Mouse (Mus musculus) liver, adult 2 months (tissue): ENCODE results near the gene Nr4a3. TPM values are rescaled to one million over a fixed set of nuclear protein-coding genes. Genes with fewer than 3 reads are reported as not detected.

Source experiments
- DNase-seq: peaks from one replicate; pipeline ENCODE4 v3.0.0-alpha.2; 2011; ENCODE audit warnings: low read depth, low spot score; ENCODE audit errors: extremely low read depth
- H3K27ac ChIP-seq: fragments of 200-500 bp; replicated peaks from 2 replicates; pipeline ENCODE4 v1.5.1; 2012; ENCODE audit warnings: low read depth, mild to moderate bottlenecking, control low read depth, inconsistent platforms, low read length; ENCODE audit not compliant: insufficient read depth
- H3K27me3 ChIP-seq: fragments of 200-500 bp; 2 replicates; pipeline ENCODE4 v1.6.1; 2012; ENCODE audit warnings: mild to moderate bottlenecking, moderate library complexity, low read length, inconsistent platforms; ENCODE audit not compliant: control insufficient read depth, insufficient read depth
- H3K36me3 ChIP-seq: fragments of 200-500 bp; 2 replicates; pipeline ENCODE4 v1.6.1; 2012; ENCODE audit warnings: low read length, inconsistent platforms; ENCODE audit not compliant: control insufficient read depth, insufficient read depth
- H3K4me1 ChIP-seq: fragments of 200-500 bp; 2 replicates; pipeline ENCODE4 v1.6.1; 2011; ENCODE audit warnings: low read length; ENCODE audit not compliant: control insufficient read depth, insufficient read depth
- H3K4me3 ChIP-seq: fragments of 200-500 bp; 2 replicates; pipeline ENCODE4 v1.5.1; 2011; ENCODE audit warnings: low read depth, mild to moderate bottlenecking, control low read depth, low read length, moderate library complexity; ENCODE audit not compliant: insufficient read depth
- H3K79me2 ChIP-seq: fragments of 200-500 bp; 2 replicates; pipeline ENCODE4 v1.6.1; 2012; ENCODE audit warnings: inconsistent platforms, mild to moderate bottlenecking, low read length, moderate library complexity; ENCODE audit not compliant: control insufficient read depth, insufficient read depth
- H3K9ac ChIP-seq: fragments of 200-500 bp; 2 replicates; pipeline ENCODE4 v1.6.1; 2012; ENCODE audit warnings: low read depth, mild to moderate bottlenecking, control low read depth, inconsistent platforms, low read length
- CTCF ChIP-seq: fragments of 200-500 bp; IDR thresholded peaks from 2 replicates; pipeline ENCODE4 v1.5.1; 2011; ENCODE audit warnings: low read depth, low read length, control low read depth
- POLR2A ChIP-seq: fragments of 200-500 bp; IDR thresholded peaks from 2 replicates; pipeline ENCODE4 v1.6.1; 2011; ENCODE audit warnings: low read length, control low read depth; ENCODE audit not compliant: insufficient read depth; ENCODE audit errors: extremely low read depth
- WGBS: fragments of 180-500 bp; shearing (Covaris S2); methylation state at CpG from one replicate; pipeline ENCODE4 v1.1.7; 2018; 5-methylcytosine and 5-hydroxymethylcytosine counted together
- polyA plus RNA-seq: library from polyadenylated mRNA; depleted of rRNA; stranded (reverse); fragments of >200 nt; gene quantifications from 2 replicates; pipeline ENCODE4 v1.2.3, GENCODE M21; 2012; rRNA removed
- total RNA-seq: library from RNA; depleted of rRNA; stranded (reverse); fragments of >200 nt; gene quantifications from 2 replicates; pipeline ENCODE4 v1.2.3, GENCODE M21; 2014; rRNA removed

Nr4a3 gene
- total and polyA plus RNA-seq, 2 experiments: under 0.01 TPM; not detected in 1

GRCm38 (mm10) chr4:48124416-48124772 lies 79.4 kb downstream of the Nr4a3 start:
- no peak for TF ChIP-seq CTCF
- TF ChIP-seq POLR2A: no peak
- no peak overlapping the region for H3K27ac ChIP-seq
- H3K4me1 ChIP-seq: peaks cover 3% of the 10 kb centered on the region; the same call in 1 of the 2 replicates
- DNase-seq: no peak
- H3K36me3 ChIP-seq: no peaks in the 10 kb centered on the region
- 3% methylated on average over 9 of the region's 9 CpGs for WGBS
- H3K9ac ChIP-seq: no peak overlapping the region
- H3K27me3 ChIP-seq: no peaks in the 10 kb centered on the region
- peaks cover 5% of the 10 kb centered on the region; the same call in 1 of the 2 replicates for H3K79me2 ChIP-seq
- H3K4me3 ChIP-seq: peak overlapping the region; percentile 86

GRCm38 (mm10) chr4:48124773-48125469 lies 80.0 kb downstream of the Nr4a3 start, which contains the start of gene Stx17:
Gene Stx17 (plus strand): TSS chr4:48124915.
- no peaks in the 10 kb centered on the region for H3K27me3 ChIP-seq
- H3K36me3 ChIP-seq: no peaks in the 10 kb centered on the region
- H3K79me2 ChIP-seq: peaks cover 5% of the 10 kb centered on the region; the same call in 1 of the 2 replicates
- under 1% methylated on average over 58 of the region's 58 CpGs for WGBS
- peaks cover 3% of the 10 kb centered on the region; the same call in 1 of the 2 replicates for H3K4me1 ChIP-seq
- peak within 1 kb of the TSS; percentile 42; the same call in 1 of the 2 replicates for H3K27ac ChIP-seq
- H3K4me3 ChIP-seq: peak within 1 kb of the TSS; percentile 86
- peak; percentile 67 for DNase-seq
- peak within 1 kb of the TSS; percentile 88 for H3K9ac ChIP-seq
- TF ChIP-seq POLR2A (peak; percentile 74), CTCF (no peak)

GRCm38 (mm10) chr4:48130314-48130713 lies 85.4 kb downstream of the Nr4a3 start:
- Histone ChIP-seq H3K36me3 (peaks cover 5% of the 10 kb centered on the region), H3K9ac (no peak overlapping the region), H3K4me3 (no peak overlapping the region), H3K27me3 (no peaks in the 10 kb centered on the region), H3K27ac (no peak overlapping the region), H3K79me2 (peaks cover 3% of the 10 kb centered on the region; the same call in 1 of the 2 replicates), H3K4me1 (peaks cover 6% of the 10 kb centered on the region; the same call in 1 of the 2 replicates)
- 74% methylated on average over 6 of the region's 6 CpGs for WGBS
- DNase-seq: no peak
- TF ChIP-seq CTCF (no peak), POLR2A (no peak)

- WGBS: 94% methylated on average over 9 of the region's 9 CpGs
- no peak overlapping the region for H3K27ac ChIP-seq
- no peak for DNase-seq
- no peak for TF ChIP-seq CTCF
- no peak for TF ChIP-seq POLR2A
- no peak overlapping the region for H3K9ac ChIP-seq
- peaks cover 3% of the 10 kb centered on the region; the same call in 1 of the 2 replicates for H3K4me1 ChIP-seq
- H3K27me3 ChIP-seq: no peaks in the 10 kb centered on the region
- H3K79me2 ChIP-seq: 0 out of 2 replicates have a peak, but pooled peaks cover 5% of the 10 kb centered on the region
- no peak overlapping the region for H3K4me3 ChIP-seq
- H3K36me3 ChIP-seq: peaks cover 8% of the 10 kb centered on the region
These were observed 86.7 kb downstream of the Nr4a3 start for GRCm38 (mm10) chr4:48131606-48132005.

- no peak overlapping the region for H3K9ac ChIP-seq
- peaks cover 3% of the 10 kb centered on the region; the same call in 1 of the 2 replicates for H3K4me1 ChIP-seq
- WGBS: 31% methylated on average over 3 of the region's 3 CpGs
- H3K36me3 ChIP-seq: peaks cover 11% of the 10 kb centered on the region
- H3K27me3 ChIP-seq: no peaks in the 10 kb centered on the region
- H3K4me3 ChIP-seq: no peak overlapping the region
- H3K27ac ChIP-seq: no peak overlapping the region
- peak; percentile 81 for DNase-seq
- H3K79me2 ChIP-seq: 0 out of 2 replicates have a peak, but pooled peaks cover 5% of the 10 kb centered on the region
- no peak for TF ChIP-seq POLR2A
- no peak for TF ChIP-seq CTCF
These were observed 87.8 kb downstream of the Nr4a3 start for GRCm38 (mm10) chr4:48132721-48133120.

Other genes starting within 250 kb of the Nr4a3 start
- 8.6 and 9.0 TPM in 2 replicates for gene Stx17, start 79.8 kb downstream of the Nr4a3 start, total RNA-seq
- 4.6 and 5.2 TPM in 2 replicates for gene Stx17, start 79.8 kb downstream of the Nr4a3 start, polyA plus RNA-seq
- gene Erp44, start 234.4 kb downstream of the Nr4a3 start, total RNA-seq: 50.9 and 56.6 TPM in 2 replicates
- gene Erp44, start 234.4 kb downstream of the Nr4a3 start, polyA plus RNA-seq: 21.1 and 22.3 TPM in 2 replicates
- 9.7 and 9.9 TPM in 2 replicates for gene Invs, start 234.6 kb downstream of the Nr4a3 start, total RNA-seq
- 1.7 and 2.5 TPM in 2 replicates for gene Invs, start 234.6 kb downstream of the Nr4a3 start, polyA plus RNA-seq